Mouse (Mus musculus) left cerebral cortex, adult 9 months (tissue): Measurements from ENCODE around the gene Ddb1.
A peak's percentile ranks its signal among the peaks of the same experiment; 100 is the strongest.

ENCODE experiments used
- DNase-seq, 2 experiments: peaks; one replicate each; pipeline ENCODE4 v3.0.0; 2022; ENCODE audit warnings: low spot score in 2 of 2

Gene Ddb1

GRCm38 (mm10) chr19:10591659-10592377, 13.3 kb upstream of the Ddb1 start:
- DNase-seq = no peak

GRCm38 (mm10) chr19:10598188-10598587, 6.9 kb upstream of the Ddb1 start:
- no peak for DNase-seq

DNA sequence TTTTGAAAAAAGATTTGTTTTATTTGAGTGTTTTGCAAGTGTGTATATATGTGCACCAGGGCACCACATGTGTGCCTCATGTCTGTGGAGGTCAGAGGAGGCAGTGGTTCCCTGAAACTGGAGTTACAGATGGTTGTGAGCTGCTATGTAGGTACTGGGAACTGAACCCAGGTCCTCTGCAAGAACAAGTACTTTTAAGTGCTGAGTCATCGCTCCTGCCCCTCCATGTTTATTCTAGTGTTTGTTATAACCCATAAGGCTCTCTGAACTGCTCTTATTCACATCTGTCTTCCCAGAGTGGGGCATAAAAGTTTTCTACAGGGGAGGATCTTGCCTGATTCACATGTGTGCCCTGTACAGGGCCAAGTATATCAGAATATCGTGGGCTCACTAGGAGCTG, 5.5 kb upstream of the Ddb1 start:
- no peak for DNase-seq

DNA sequence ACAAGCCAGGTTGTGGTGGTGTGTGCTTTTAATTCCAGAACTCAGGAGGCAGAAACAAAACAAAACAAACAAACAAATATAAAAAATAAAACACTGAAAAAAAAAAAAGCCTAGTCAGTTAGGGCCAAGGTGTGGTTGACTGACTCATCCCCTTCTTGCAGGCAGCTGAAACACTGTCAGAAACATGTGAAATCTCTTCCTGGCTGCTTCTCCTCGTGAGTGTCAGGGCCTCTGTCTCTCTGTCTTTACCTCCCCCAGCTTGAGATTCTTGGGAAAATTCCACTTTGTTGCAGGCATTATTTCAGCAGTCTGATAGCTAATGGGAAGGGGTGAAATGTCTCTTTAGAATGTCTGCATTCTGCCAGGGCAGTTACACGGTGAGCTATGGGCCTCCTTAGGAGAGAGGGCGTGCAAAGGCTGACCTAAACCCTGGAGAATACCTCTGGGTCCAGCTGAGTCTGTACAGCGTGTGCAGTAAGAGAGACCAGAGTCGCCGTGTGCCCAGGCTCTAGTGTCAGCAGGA, 2.8 kb upstream of the Ddb1 start:
- no peak for DNase-seq

- peak; percentile 61 to 91 for DNase-seq
These were observed 2.3 kb upstream of the Ddb1 start for GRCm38 (mm10) chr19:10602787-10603186.

DNA sequence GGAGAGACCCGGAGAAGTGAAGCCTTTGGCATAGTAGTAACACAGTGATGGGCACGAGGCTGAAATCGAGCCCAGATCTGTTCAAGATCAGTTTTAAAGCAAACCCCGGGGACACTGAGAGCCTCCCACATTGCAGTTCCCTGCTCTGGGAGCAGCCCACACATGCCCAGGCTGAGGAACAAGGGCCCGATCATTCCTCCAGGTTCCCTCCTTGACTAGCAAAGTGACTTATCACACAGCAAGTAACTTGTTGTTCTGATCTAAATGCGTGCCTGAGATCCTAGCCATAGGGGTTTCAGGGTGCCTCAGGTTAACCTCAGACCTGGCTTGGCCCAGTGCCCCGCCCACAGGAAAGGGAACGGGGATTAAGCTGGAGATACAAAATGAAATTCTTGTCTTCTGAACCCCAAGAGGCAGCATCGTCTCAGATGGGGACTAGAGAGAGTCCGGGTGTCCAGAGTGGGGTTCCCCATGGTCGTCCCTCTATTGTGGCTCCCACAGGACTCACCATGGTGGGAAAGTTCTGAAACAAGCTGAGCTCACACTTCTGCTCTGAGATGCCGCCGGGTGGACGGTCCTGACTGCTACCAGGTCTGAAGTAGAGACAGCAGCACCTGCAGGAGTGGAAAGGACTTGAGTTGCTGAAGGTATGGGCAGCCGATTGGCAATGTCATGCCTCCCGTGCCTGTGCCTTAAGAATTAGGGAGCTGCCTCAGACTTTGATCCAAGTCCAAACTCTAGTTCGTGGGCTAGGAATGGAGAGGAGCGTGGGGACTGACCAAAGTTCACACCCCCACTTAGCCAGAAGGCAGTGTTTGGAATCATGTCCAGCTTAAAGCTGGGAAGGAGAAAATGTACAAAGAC, 1.2 kb upstream of the Ddb1 start:
- DNase-seq = no peak

DNA sequence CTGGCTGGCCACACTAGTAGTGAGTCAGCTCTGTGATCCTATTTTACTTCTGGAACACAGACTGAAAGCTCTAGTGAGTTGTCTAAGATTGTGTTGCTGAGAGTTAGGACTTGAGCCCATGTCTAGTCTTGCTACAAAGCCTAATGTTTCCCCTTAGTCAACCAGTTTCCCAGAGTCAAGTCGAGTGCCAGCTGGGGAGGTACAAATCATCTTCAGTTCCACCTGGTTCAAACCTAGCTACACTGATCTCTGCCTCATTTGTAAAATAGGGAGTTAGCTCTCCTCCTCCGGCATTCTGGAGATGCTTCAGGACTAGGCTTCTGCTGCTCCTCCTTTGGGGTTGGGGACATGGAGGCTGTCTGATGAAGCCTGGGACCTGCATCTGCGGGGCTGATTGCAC, 593 bp upstream of the Ddb1 start:
- DNase-seq = no peak

- DNase-seq = no peak
These were observed 935 bp downstream of the Ddb1 start for GRCm38 (mm10) chr19:10605901-10606622.

DNA sequence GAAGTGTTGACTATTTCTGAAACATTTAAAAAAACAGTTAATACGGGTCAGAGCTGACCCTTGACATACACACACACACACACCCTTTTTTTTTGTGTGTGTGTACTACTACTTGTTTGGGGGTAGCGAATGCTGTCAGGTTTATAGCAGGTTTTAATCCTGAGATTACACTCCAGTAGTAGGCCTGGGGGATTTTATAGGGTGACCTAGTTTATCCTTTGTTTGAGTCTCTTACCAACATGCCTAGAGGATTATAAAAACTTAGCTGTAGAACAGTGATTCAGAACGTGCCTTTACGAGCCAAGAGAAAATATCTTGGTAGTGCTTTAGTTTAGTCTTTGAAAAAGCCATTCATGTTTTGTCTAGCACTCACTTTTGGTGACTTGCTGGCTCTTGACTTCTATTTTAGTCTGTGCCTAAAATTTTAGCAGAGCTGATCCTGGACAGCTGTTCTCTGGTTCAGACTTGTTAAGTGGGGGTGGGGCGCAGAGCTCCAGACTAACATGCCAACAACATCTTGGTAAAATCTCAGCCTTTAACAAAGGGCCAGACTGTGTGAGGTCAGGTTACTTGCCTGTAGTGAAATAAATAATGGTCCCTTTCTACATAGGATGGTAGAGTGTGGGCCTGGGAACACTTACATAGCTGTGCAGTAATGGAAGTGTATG, 3.6 kb downstream of the Ddb1 start:
- no peak for DNase-seq

GRCm38 (mm10) chr19:10634106-10634871, 29.2 kb downstream of the Ddb1 start, which contains the start of gene Vwce:
Vwce (plus strand) TSS chr19:10634213.
- DNase-seq = peak in 1 of 2 experiments; percentile 32

DNA sequence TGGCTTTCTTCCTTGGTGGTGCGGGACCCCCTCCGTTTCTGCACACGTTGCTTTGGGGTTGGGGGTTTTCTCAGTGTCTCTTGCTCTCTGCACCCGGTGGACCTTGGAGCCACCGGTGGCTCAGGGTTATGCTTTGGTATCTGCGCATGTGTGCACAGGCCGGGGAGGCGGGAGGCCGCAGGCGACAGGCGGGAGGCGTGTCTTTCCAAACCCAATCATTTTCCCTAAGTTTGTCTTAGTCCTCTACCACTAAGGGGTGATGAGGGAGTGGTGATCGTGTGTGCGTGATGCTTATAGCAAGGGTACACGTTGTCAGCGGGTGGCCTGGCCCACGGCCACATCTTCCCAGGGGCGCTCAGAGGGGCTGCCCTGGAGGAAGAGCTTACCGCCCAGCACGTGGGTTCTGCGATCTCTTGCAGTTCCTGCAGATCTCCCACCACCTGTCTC, 29.8 kb downstream of the Ddb1 start:
- peak; percentile 16 to 57 for DNase-seq

DNA sequence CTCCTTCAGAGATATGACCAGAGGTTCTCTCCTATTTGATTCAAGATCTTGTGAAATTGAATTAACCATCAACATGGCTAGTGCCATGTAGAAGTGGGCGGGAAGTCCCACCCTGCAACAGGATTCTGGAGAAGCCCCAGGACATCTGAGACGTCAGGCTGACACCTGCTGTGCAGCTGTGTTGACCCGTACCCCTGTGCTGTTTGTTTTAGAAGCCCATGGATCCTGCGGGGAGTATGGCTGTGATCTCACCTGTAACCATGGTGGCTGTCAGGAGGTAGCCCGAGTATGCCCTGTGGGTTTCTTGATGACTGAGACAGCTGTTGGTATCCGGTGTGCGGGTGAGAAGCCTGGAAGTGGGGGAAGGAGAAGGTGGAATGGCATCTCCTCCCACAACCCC, 32.7 kb downstream of the Ddb1 start:
- DNase-seq = no peak

- no peak for DNase-seq
These were observed 35.0 kb downstream of the Ddb1 start for GRCm38 (mm10) chr19:10640080-10640479.

DNA sequence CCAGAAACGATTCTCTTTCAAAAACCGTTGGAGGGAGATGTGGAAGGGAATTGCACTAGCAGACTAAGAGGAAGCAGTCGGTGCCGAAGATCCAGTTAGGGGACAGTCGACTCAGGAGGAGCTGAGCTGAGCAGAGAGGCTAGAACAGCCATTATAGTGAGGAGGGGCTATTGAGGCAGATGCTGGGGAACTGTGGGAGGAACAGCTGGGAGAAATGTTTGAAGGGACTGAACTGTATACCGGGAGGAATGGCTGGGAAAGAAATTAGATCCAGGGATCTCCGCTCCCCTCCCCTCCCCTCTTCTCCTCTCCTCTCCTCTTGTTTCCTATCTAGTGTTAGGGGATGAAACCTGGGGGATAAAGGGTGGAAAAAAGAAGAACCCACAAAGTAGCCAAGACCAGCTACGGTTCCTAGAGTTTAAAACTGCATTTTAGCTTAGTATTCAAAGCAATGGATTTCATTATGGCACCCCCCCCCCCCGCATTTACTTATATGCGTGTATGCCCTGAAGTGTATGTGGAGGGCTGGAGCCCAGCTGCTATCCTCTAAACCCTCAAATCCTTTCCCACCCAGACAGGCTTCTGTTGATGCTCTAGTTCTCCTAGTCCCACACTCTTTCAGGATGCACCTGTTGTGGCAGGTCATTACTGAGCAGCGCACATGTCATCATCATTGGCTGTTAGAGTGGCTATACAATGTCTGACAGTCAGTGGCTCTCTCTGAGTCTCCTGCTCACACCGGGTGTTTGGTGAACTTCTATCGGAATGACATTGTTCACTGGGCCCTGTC, 35.7 kb downstream of the Ddb1 start:
- no peak for DNase-seq

- DNase-seq = no peak
These were observed 40.5 kb downstream of the Ddb1 start for GRCm38 (mm10) chr19:10645616-10646015.

DNA sequence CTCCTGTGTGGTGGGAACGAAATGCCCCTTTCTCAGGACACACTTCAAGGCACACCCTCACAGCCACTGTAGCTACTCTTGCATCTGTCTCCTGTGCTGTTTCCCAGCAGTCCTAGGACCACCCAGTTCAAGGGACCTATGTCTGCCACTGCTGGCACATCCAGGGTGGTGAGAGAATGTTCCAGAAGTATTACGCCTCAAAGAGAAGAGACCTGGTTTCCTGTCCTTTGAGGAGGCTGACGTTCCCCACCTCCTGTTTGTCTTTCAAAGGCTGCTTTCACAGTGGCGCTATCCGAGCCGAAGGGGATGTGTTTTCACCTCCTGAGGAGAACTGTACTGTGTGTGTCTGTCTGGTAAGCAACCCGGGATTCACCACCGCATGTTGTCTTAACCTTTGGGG, 43.0 kb downstream of the Ddb1 start:
- DNase-seq = no peak

GRCm38 (mm10) chr19:10656058-10656457, 50.9 kb downstream of the Ddb1 start:
- DNase-seq = no peak

DNA sequence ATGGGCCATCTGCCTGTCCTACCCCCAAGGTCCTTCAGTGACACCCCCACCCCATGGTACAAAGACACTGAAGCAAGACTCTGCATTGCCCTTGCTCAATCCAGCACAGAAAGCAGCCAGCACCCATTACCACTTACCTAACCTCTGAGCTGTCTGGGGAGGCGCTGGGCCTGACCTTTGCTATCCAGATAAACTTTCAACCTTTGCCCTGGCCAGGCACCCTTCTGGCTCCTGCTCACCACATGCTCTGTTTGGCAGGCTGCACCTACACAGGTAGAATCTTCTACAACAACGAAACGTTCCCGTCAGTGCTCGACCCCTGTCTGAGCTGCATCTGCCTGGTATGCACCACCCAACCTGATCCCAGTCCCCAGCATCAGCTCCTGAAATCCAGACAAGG, 52.6 kb downstream of the Ddb1 start:
- no peak for DNase-seq

GRCm38 (mm10) chr19:10658406-10658805, 53.3 kb downstream of the Ddb1 start:
- DNase-seq = no peak

- no peak for DNase-seq
These were observed 56.2 kb downstream of the Ddb1 start for GRCm38 (mm10) chr19:10661373-10661772.
